Mouse (Mus musculus) liver, embryonic 11.5 days (tissue): ENCODE measurements at regions not wholly inside any gene's neighbourhood (a gene's known extent, or its start where the extent isn't known, plus 50 kb on each side); places are given as distances from the start of the nearest gene placed in this dataset.
A peak's percentile ranks its signal among the peaks of the same experiment; 100 is the strongest.

Source experiments
- ATAC-seq: fragments of 200-750 bp; cut with Nextera tagmentation; replicated peaks from 2 replicates; pipeline ENCODE4 v1.8.0; 2017; ENCODE audit warnings: moderate number of reproducible peaks, mild to moderate bottlenecking, moderate TSS enrichment, moderate library complexity; ENCODE audit not compliant: low FRiP score
- DNase-seq: peaks from one replicate; pipeline ENCODE4 v3.0.0-alpha.2; 2017; ENCODE audit warnings: low spot score
- H3K27ac ChIP-seq: fragments of 300-500 bp; sonication (generic); 2 replicates; pipeline ENCODE4 v1.5.1; 2014; ENCODE audit warnings: mild to moderate bottlenecking, low read depth, low read length, control low read depth
- H3K27me3 ChIP-seq: fragments of 300-500 bp; sonication (generic); replicated peaks from 2 replicates; pipeline ENCODE4 v1.6.1; 2014; ENCODE audit warnings: low read length, mixed read lengths; ENCODE audit not compliant: control insufficient read depth, insufficient read depth
- H3K36me3 ChIP-seq: fragments of 300-500 bp; sonication (generic); 2 replicates; pipeline ENCODE4 v1.6.1; 2014; ENCODE audit warnings: mild to moderate bottlenecking, low read length, moderate library complexity, mixed read lengths; ENCODE audit not compliant: control insufficient read depth, insufficient read depth
- H3K4me1 ChIP-seq: fragments of 300-500 bp; sonication (generic); replicated peaks from 2 replicates; pipeline ENCODE4 v1.6.1; 2014; ENCODE audit warnings: low read length, mixed read lengths; ENCODE audit not compliant: control insufficient read depth, insufficient read depth
- H3K4me2 ChIP-seq: fragments of 300-500 bp; sonication (generic); 2 replicates; pipeline ENCODE4 v1.6.1; 2014; ENCODE audit warnings: mild to moderate bottlenecking, control low read depth, moderate library complexity
- H3K4me3 ChIP-seq: fragments of 300-500 bp; sonication (generic); 2 replicates; pipeline ENCODE4 v1.5.1; 2014; ENCODE audit warnings: low read depth, low read length, control low read depth
- H3K9ac ChIP-seq: fragments of 300-500 bp; sonication (generic); 2 replicates; pipeline ENCODE4 v1.6.1; 2014; ENCODE audit warnings: low read depth, low read length, control low read depth
- H3K9me3 ChIP-seq: fragments of 300-500 bp; sonication (generic); 2 replicates; pipeline ENCODE4 v1.6.1; 2016; ENCODE audit warnings: low read length, inconsistent platforms, mixed read lengths; ENCODE audit not compliant: control insufficient read depth
- WGBS: fragments of 180-500 bp; shearing (Covaris S2); extraction: QIAGEN DNeasy Blood & Tissue Kit; methylation state at CpG from one replicate; pipeline ENCODE4 v1.1.7; 2014; 5-methylcytosine and 5-hydroxymethylcytosine counted together

GRCm38 (mm10) chr10:96188168-96188567 is 51.8 kb downstream of the Gm5426 start:
- Histone ChIP-seq H3K27me3 (no peaks in the 10 kb centered on the region), H3K9ac (no peak overlapping the region), H3K4me2 (no peak overlapping the region), H3K9me3 (no peaks in the 10 kb centered on the region), H3K36me3 (no peaks in the 10 kb centered on the region), H3K27ac (no peak overlapping the region), H3K4me1 (no peaks in the 10 kb centered on the region), H3K4me3 (no peak overlapping the region)
- 49% methylated on average over 7 of the region's 7 CpGs for WGBS
- ATAC-seq (peak; percentile 68; the same call in 1 of the 2 replicates), DNase-seq (no peak)

- Histone ChIP-seq H3K27ac (no peak overlapping the region), H3K4me1 (no peaks in the 10 kb centered on the region), H3K27me3 (no peaks in the 10 kb centered on the region), H3K4me2 (no peak overlapping the region), H3K36me3 (no peaks in the 10 kb centered on the region), H3K9me3 (no peaks in the 10 kb centered on the region), H3K4me3 (no peak overlapping the region), H3K9ac (no peak overlapping the region)
- WGBS = 82% methylated on average over 10 of the region's 10 CpGs
- DNase-seq (no peak), ATAC-seq (no peak)
Measured at GRCm38 (mm10) chr10:96190168-96190987, 54.0 kb downstream of the Gm5426 start.

- Histone ChIP-seq H3K4me1 (peaks cover 15% of the 10 kb centered on the region), H3K9ac (no peak overlapping the region), H3K27ac (peak overlapping the region; percentile 56), H3K4me2 (peak overlapping the region; percentile 51), H3K36me3 (no peaks in the 10 kb centered on the region), H3K9me3 (no peaks in the 10 kb centered on the region), H3K4me3 (no peak overlapping the region), H3K27me3 (no peaks in the 10 kb centered on the region)
- WGBS = 53% methylated on average over 27 of the region's 27 CpGs
- peak; percentile 66 for ATAC-seq
- DNase-seq = peak; percentile 39
Measured at GRCm38 (mm10) chr10:96200932-96201641, 64.7 kb downstream of the Gm5426 start.

GRCm38 (mm10) chr10:96201891-96202290 is 65.5 kb downstream of the Gm5426 start:
- no peaks in the 10 kb centered on the region for H3K27me3 ChIP-seq
- H3K27ac ChIP-seq = no peak overlapping the region
- H3K4me2 ChIP-seq = no peak overlapping the region
- no peak for DNase-seq
- no peak overlapping the region for H3K9ac ChIP-seq
- no peak overlapping the region for H3K4me3 ChIP-seq
- no peaks in the 10 kb centered on the region for H3K9me3 ChIP-seq
- 79% methylated on average over 6 of the region's 6 CpGs for WGBS
- H3K36me3 ChIP-seq = no peaks in the 10 kb centered on the region
- H3K4me1 ChIP-seq = peaks cover 15% of the 10 kb centered on the region
- no peak for ATAC-seq

- no peak overlapping the region for H3K4me2 ChIP-seq
- H3K4me1 ChIP-seq = peaks cover 15% of the 10 kb centered on the region
- H3K9ac ChIP-seq = no peak overlapping the region
- no peaks in the 10 kb centered on the region for H3K36me3 ChIP-seq
- H3K27me3 ChIP-seq = no peaks in the 10 kb centered on the region
- H3K9me3 ChIP-seq = no peaks in the 10 kb centered on the region
- DNase-seq (no peak), ATAC-seq (no peak)
- no peak overlapping the region for H3K4me3 ChIP-seq
- no peak overlapping the region for H3K27ac ChIP-seq
Measured at GRCm38 (mm10) chr10:96202871-96203270, 66.5 kb downstream of the Gm5426 start.

- no peak overlapping the region for H3K9ac ChIP-seq
- H3K4me2 ChIP-seq = peak overlapping the region; percentile 21; the same call in 1 of the 2 replicates
- H3K4me1 ChIP-seq = peaks cover 15% of the 10 kb centered on the region
- peak; percentile 91 for ATAC-seq
- no peaks in the 10 kb centered on the region for H3K27me3 ChIP-seq
- H3K9me3 ChIP-seq = no peaks in the 10 kb centered on the region
- no peak overlapping the region for H3K27ac ChIP-seq
- no peaks in the 10 kb centered on the region for H3K36me3 ChIP-seq
- no peak for DNase-seq
- H3K4me3 ChIP-seq = no peak overlapping the region
- WGBS = 42% methylated on average over 5 of the region's 5 CpGs
Measured at GRCm38 (mm10) chr10:96204198-96204597, 67.8 kb downstream of the Gm5426 start.

- ATAC-seq (no peak), DNase-seq (no peak)
- Histone ChIP-seq H3K4me2 (no peak overlapping the region), H3K4me1 (peaks cover 4% of the 10 kb centered on the region), H3K27ac (no peak overlapping the region), H3K4me3 (no peak overlapping the region), H3K9ac (no peak overlapping the region), H3K36me3 (no peaks in the 10 kb centered on the region), H3K27me3 (no peaks in the 10 kb centered on the region), H3K9me3 (no peaks in the 10 kb centered on the region)
- 91% methylated on average over 5 of the region's 5 CpGs for WGBS
Measured at GRCm38 (mm10) chr10:96209171-96209570, 72.8 kb downstream of the Gm5426 start.

GRCm38 (mm10) chr10:96211189-96211588 is 74.8 kb downstream of the Gm5426 start:
- Histone ChIP-seq H3K9me3 (no peaks in the 10 kb centered on the region), H3K4me1 (no peaks in the 10 kb centered on the region; the same call in 1 of the 2 replicates), H3K4me2 (no peak overlapping the region), H3K4me3 (no peak overlapping the region), H3K27me3 (no peaks in the 10 kb centered on the region), H3K36me3 (no peaks in the 10 kb centered on the region), H3K9ac (no peak overlapping the region), H3K27ac (no peak overlapping the region)
- DNase-seq (no peak), ATAC-seq (no peak)
- WGBS = 50% methylated on average over 7 of the region's 7 CpGs
